ENCODE assay signal across 19 mouse cellular contexts in the genomic region with DNA sequence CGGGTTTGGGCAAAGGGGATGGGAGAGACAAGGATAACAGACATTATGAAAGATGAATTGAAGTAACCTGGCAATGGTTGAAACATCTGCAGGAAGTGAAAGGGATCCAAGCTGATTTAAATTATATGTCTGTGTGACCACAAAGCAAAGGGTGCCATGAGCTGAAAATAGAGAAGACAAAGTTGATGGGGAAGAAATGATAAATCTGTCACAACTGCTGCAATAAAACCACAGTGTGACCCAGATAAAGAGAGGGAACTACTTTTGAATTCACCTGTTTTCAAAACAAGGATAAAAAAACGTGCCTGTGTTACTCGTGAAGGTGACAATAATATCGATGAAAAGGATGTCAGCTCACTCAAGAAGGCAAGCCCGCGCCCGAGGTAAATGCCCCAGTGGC.
DNase-seq lines count a peak whose midpoint lies in the region; ATAC-seq and TF ChIP-seq lines count a peak whose summit lies in the region.
"Had no signal": no experiment of that assay in that cellular context is flagged by ENCODE, and none has a peak within 500 bp of the region (broad histone marks: within the 10 kb centered on the region; RNA-seq: fewer than 3 reads in every experiment).

No protein-coding gene starts in this region.

- H3K27ac ChIP-seq in hindbrain, postnatal 0 days = 0 out of 2 replicates have a peak overlapping the region, but pooled peaks have one; percentile 23
- no peak overlapping the region for H3K27ac ChIP-seq in hindbrain, embryonic 10.5 days
- no peak overlapping the region for H3K27ac ChIP-seq in forebrain, embryonic 15.5 days (replicated peaks)
- H3K27ac ChIP-seq: embryonic facial prominence, embryonic 12.5 days; heart, adult 2 months; heart, embryonic 15.5 days had no signal

- H3K27me3 ChIP-seq in hindbrain, postnatal 0 days (ENCODE audit: insufficient read depth, low read length) = no peaks in the 10 kb centered on the region
- no peaks in the 10 kb centered on the region for H3K27me3 ChIP-seq in hindbrain, embryonic 10.5 days (ENCODE audit: insufficient read depth, poor library complexity, severe bottlenecking)
- H3K27me3 ChIP-seq in forebrain, embryonic 15.5 days = no peaks in the 10 kb centered on the region
- H3K27me3 ChIP-seq: embryonic facial prominence, embryonic 12.5 days; heart, embryonic 15.5 days had no signal

- no peak for ATAC-seq in hindbrain, postnatal 0 days
- no peak for ATAC-seq in forebrain, embryonic 15.5 days (replicated peaks)
- ATAC-seq: forebrain, embryonic 16.5 days had no signal

- H3K36me3 ChIP-seq in hindbrain, postnatal 0 days (ENCODE audit: insufficient read depth, low read length) = no peaks in the 10 kb centered on the region
- H3K36me3 ChIP-seq in hindbrain, embryonic 10.5 days = no peaks in the 10 kb centered on the region
- no peaks in the 10 kb centered on the region for H3K36me3 ChIP-seq in forebrain, embryonic 15.5 days
- H3K36me3 ChIP-seq: embryonic facial prominence, embryonic 12.5 days; heart, embryonic 15.5 days had no signal

- H3K4me2 ChIP-seq in hindbrain, postnatal 0 days (ENCODE audit: low read depth, low read length) = no peak overlapping the region
- no peak overlapping the region for H3K4me2 ChIP-seq in forebrain, embryonic 15.5 days (replicated peaks)
- H3K4me2 ChIP-seq: embryonic facial prominence, embryonic 12.5 days; heart, embryonic 11.5 days; heart, embryonic 15.5 days had no signal

- H3K9ac ChIP-seq in hindbrain, postnatal 0 days (replicated peaks; ENCODE audit: low read length) = no peak overlapping the region
- no peak overlapping the region for H3K9ac ChIP-seq in forebrain, embryonic 15.5 days (replicated peaks)
- H3K9ac ChIP-seq: embryonic facial prominence, embryonic 12.5 days; heart, embryonic 15.5 days had no signal

- WGBS in hindbrain, postnatal 0 days = 75% methylated on average over 7 of the region's 7 CpGs
- 92% methylated on average over 7 of the region's 7 CpGs for WGBS in hindbrain, embryonic 10.5 days
- 73% methylated on average over 7 of the region's 7 CpGs for WGBS in forebrain, embryonic 15.5 days

- no peak for TF ChIP-seq CTCF in hindbrain, postnatal 0 days (IDR thresholded peaks at IDR 0.05; ENCODE audit: low read depth)

- no peak for DNase-seq in hindbrain, postnatal 0 days (ENCODE audit: low spot score)
- no peak for DNase-seq in hindbrain, embryonic 10.5 days (ENCODE audit: low spot score)
- peak; percentile 4 for DNase-seq in thymus, postnatal 0 days (ENCODE audit: low spot score)
- DNase-seq in thymus, adult 18-20 months = no peak
- peak; percentile 8 for DNase-seq in naive thymus-derived CD4-positive, alpha-beta T cell, adult 2 months (ENCODE audit: low read depth)
- no peak for DNase-seq in left cerebral cortex, adult 8-10 months (ENCODE audit: low spot score in 2 of 2)
- DNase-seq in spleen, adult 18-20 months = no peak
- DNase-seq: adrenal gland, postnatal 10 days; cerebellum, adult 11 months; cerebellum, adult 8-10 months; cerebellum, postnatal 25 days; gastrocnemius, postnatal 14 days; heart, adult 2 months; heart, postnatal 14 days had no signal

- H3K9me3 ChIP-seq in hindbrain, postnatal 0 days (ENCODE audit: low read length) = no peaks in the 10 kb centered on the region
- no peaks in the 10 kb centered on the region for H3K9me3 ChIP-seq in hindbrain, embryonic 10.5 days
- no peaks in the 10 kb centered on the region for H3K9me3 ChIP-seq in forebrain, embryonic 15.5 days
- H3K9me3 ChIP-seq: embryonic facial prominence, embryonic 12.5 days; heart, embryonic 15.5 days had no signal

- no peak overlapping the region for H3K4me3 ChIP-seq in hindbrain, postnatal 0 days (ENCODE audit: low read length)
- no peak overlapping the region for H3K4me3 ChIP-seq in hindbrain, embryonic 10.5 days
- no peak overlapping the region for H3K4me3 ChIP-seq in forebrain, embryonic 15.5 days
- H3K4me3 ChIP-seq: embryonic facial prominence, embryonic 12.5 days; heart, adult 2 months; heart, embryonic 15.5 days had no signal

- H3K4me1 ChIP-seq in hindbrain, postnatal 0 days (ENCODE audit: insufficient read depth, low read length) = no peaks in the 10 kb centered on the region
- H3K4me1 ChIP-seq in hindbrain, embryonic 10.5 days (replicated peaks) = peaks cover 10% of the 10 kb centered on the region
- H3K4me1 ChIP-seq in forebrain, embryonic 15.5 days = peaks cover 5% of the 10 kb centered on the region; the same call in 1 of the 2 replicates

Comparison
In these comparisons a context has a peak if more than half of its experiments do, and no peak if none do; other contexts are left out.
1. DNase-seq: peak in thymus, postnatal 0 days (single experiment) and naive thymus-derived CD4-positive, alpha-beta T cell, adult 2 months (single experiment); none in hindbrain, postnatal 0 days (single experiment), hindbrain, embryonic 10.5 days (single experiment), thymus, adult 18-20 months (0 of 2), left cerebral cortex, adult 8-10 months (0 of 2) and spleen, adult 18-20 months (0 of 2).